Mouse (Mus musculus): ENCODE data around the gene 6330403K07Rik. TPM values are rescaled to one million over a fixed set of nuclear protein-coding genes. Genes with fewer than 3 reads are reported as not detected.
A peak's percentile ranks its signal among the peaks of the same experiment; 100 is the strongest.

Gene 6330403K07Rik
- polyA plus RNA-seq, 1 experiment from 2014 or later: 758 TPM

DNA sequence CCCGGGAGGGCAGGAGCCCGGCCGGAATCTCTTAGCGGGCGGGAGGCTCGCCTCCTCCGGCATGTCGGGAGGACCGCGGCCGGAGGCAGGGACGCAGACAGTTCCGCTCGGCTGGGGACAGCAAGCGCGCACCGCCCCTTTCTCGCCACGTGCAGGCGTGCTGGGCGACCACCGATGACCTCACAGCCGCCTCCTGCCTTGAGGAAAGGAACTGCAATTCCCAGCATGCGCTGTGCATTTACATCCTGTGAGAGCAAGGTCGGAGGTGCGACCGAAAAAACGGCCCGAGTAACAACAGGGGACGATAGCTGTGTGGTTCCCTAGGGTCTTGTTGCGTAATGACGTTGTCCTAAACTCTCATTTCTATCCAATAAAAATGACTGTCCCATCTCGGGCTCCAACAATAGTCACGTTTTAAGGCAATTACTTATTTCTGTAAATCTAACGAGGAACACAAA lies 29.0 kb downstream of the 6330403K07Rik start, which contains the start of gene Dhx33:
TSS of gene Dhx33 (minus strand) at position 122 of the 458 bp plus-strand sequence.
- peak within 1 kb of the TSS; percentile 84 for H3K9ac ChIP-seq (ENCODE audit: low read depth, low read length)
- peak within 1 kb of the TSS; percentile 99 for H3K4me2 ChIP-seq (ENCODE audit: low read length)
- ATAC-seq: peak; percentile 98
- peak within 1 kb of the TSS; percentile 81 for H3K27ac ChIP-seq (ENCODE audit: low read length)
- peaks cover 18% of the 10 kb centered on the region for H3K4me1 ChIP-seq (ENCODE audit: control insufficient read depth, insufficient read depth, low read length)
- H3K4me3 ChIP-seq (ENCODE audit: low read depth, low read length): peak within 1 kb of the TSS; percentile 90
- no peaks in the 10 kb centered on the region for H3K9me3 ChIP-seq (replicated peaks; ENCODE audit: control insufficient read depth, low read length, poor library complexity, severe bottlenecking)
- peaks cover 7% of the 10 kb centered on the region; the same call in 1 of the 2 replicates for H3K36me3 ChIP-seq (ENCODE audit: control insufficient read depth, insufficient read depth, low read length)
- under 1% methylated on average over 35 of the region's 35 CpGs for WGBS
- H3K27me3 ChIP-seq (ENCODE audit: control insufficient read depth, insufficient read depth, low read depth, low read length): no peaks in the 10 kb centered on the region

DNA sequence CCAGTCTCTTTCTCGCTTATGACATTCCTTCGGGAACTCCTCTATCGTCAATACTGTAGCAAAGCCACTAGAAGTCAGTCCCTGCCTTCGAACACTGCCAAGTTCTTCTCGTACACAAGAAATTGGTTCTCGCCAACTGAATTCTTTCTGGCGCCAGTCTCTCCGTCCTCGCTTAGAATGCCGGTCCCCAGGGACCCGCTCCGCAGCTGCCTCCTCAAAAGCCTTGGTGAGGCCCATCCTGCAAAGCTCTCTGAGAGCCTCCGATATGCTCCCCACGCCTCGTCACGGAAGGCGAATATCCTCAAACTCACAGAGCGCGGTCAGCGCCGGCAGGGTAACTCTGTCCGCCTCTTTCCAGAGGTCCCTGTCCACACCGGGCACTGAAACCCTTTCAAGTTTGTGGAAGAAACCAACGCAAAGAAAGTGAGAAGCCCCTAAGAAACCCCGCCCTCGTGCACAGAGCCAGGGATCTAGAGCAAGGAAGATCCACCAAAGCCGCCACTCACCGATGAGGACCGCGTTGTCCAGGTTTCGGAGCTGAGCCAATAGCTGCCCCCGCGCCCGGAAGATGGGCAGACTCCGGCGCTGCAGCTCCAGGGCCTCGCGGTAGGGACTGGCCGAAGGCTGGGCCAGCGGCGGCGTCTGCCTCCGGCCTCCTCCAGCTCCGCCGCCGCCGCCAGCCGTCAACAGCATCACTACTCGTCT lies 29.6 kb downstream of the 6330403K07Rik start:
- Histone ChIP-seq H3K9me3 (replicated peaks; ENCODE audit: control insufficient read depth, low read length, poor library complexity, severe bottlenecking) (no peaks in the 10 kb centered on the region), H3K9ac (ENCODE audit: low read depth, low read length) (peak overlapping the region; percentile 84), H3K36me3 (ENCODE audit: control insufficient read depth, insufficient read depth, low read length) (0 out of 2 replicates have a peak, but pooled peaks cover 3% of the 10 kb centered on the region), H3K4me1 (ENCODE audit: control insufficient read depth, insufficient read depth, low read length) (peaks cover 18% of the 10 kb centered on the region), H3K4me2 (ENCODE audit: low read length) (peak overlapping the region; percentile 99), H3K27ac (ENCODE audit: low read length) (peak overlapping the region; percentile 81), H3K4me3 (ENCODE audit: low read depth, low read length) (peak overlapping the region; percentile 90), H3K27me3 (ENCODE audit: control insufficient read depth, insufficient read depth, low read depth, low read length) (no peaks in the 10 kb centered on the region)
- under 1% methylated on average over 49 of the region's 49 CpGs for WGBS
- ATAC-seq: peak; percentile 84

DNA sequence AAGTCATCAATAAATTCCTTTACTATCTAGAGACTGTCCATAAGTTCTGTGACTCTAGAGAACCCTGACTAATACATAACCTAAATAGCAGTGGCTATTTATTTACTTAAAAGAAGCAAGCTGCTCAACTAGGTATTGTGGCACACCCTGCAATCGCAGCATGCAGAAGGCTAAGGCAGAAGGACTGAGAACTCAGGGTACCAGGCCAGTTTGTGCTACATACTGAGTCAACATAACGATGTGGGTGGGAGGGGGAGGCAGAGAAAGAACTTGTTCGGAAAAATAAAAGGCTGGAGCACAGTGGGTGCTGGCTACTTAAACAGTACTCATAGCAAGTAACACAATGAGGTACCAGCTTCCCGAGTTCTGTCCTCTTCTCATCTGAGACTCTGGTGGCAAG lies 32.1 kb downstream of the 6330403K07Rik start:
- Histone ChIP-seq H3K36me3 (ENCODE audit: control insufficient read depth, insufficient read depth, low read length) (peaks cover 6% of the 10 kb centered on the region), H3K4me1 (ENCODE audit: control insufficient read depth, insufficient read depth, low read length) (peaks cover 18% of the 10 kb centered on the region), H3K4me2 (ENCODE audit: low read length) (no peak overlapping the region), H3K27me3 (ENCODE audit: control insufficient read depth, insufficient read depth, low read depth, low read length) (no peaks in the 10 kb centered on the region), H3K27ac (ENCODE audit: low read length) (no peak overlapping the region), H3K4me3 (ENCODE audit: low read depth, low read length) (no peak overlapping the region), H3K9me3 (replicated peaks; ENCODE audit: control insufficient read depth, low read length, poor library complexity, severe bottlenecking) (no peaks in the 10 kb centered on the region), H3K9ac (ENCODE audit: low read depth, low read length) (no peak overlapping the region)
- WGBS: 84% methylated on average over 4 of the region's 4 CpGs
- ATAC-seq: no peak

DNA sequence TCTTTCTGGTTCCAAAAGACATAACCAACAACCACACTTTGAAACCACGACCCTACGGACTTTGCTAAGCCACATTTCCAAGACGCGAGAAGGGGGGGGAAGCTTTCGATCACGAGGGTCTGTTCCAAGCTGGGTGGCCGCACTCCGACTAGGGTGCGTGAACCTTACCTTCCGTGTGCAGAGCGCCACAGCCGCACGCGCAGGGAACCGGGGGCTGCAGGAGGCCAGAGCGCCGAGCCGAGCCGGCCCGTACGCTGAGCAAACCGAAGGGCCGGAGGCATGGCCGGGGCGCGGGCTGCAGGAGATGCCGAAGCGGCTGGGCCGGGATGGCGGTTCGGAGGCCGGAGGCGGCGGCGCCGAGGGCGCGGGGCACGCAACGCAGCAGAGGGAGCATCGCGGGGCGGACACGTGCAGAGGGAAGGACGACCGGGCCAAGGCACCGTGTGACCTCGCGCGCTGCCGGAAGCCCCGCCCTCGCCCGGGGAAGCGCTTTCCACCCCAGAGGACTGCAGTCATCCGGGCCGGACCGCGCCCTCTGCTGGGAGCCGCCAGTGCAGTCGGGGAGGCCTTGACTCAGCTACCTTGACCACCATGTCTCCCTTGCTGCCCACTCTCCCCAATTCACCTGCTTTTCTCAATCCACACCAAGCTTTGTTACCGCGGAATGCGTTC lies 50.6 kb downstream of the 6330403K07Rik start, which contains the start of gene C1qbp:
TSS of gene C1qbp (minus strand) at position 470 of the 672 bp plus-strand sequence.
- H3K4me1 ChIP-seq (ENCODE audit: control insufficient read depth, insufficient read depth, low read length): peaks cover 13% of the 10 kb centered on the region
- peak within 1 kb of the TSS; percentile 62 for H3K27ac ChIP-seq (ENCODE audit: low read length)
- peaks cover 32% of the 10 kb centered on the region for H3K36me3 ChIP-seq (ENCODE audit: control insufficient read depth, insufficient read depth, low read length)
- H3K4me3 ChIP-seq (ENCODE audit: low read depth, low read length): peak within 1 kb of the TSS; percentile 99
- H3K4me2 ChIP-seq (ENCODE audit: low read length): peak within 1 kb of the TSS; percentile 64
- H3K27me3 ChIP-seq (ENCODE audit: control insufficient read depth, insufficient read depth, low read depth, low read length): no peaks in the 10 kb centered on the region
- H3K9me3 ChIP-seq (replicated peaks; ENCODE audit: control insufficient read depth, low read length, poor library complexity, severe bottlenecking): no peaks in the 10 kb centered on the region
- under 1% methylated on average over 50 of the region's 64 CpGs for WGBS
- H3K9ac ChIP-seq (ENCODE audit: low read depth, low read length): peak within 1 kb of the TSS; percentile 93
- ATAC-seq: peak; percentile 95

DNA sequence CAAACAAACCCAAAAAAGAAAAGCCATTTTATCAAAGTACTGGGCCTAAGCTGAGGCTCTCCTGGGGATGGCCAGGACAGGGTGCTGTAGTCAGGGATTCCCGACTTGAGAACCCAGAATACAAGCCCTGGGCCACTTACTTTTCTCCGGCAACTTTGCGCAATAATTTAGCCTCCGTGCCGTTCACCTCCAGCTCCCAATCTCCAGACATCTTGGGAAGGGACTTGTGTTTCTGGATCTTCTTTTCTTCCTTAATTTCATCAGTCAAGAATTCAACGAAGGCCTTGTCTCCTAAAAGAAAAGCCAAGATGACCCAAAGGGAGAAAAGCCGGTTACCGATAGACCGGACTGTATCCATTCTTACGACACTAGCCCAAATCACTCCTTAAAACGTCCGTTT lies 51.3 kb downstream of the 6330403K07Rik start:
- Histone ChIP-seq H3K27me3 (ENCODE audit: control insufficient read depth, insufficient read depth, low read depth, low read length) (no peaks in the 10 kb centered on the region), H3K4me1 (ENCODE audit: control insufficient read depth, insufficient read depth, low read length) (peaks cover 13% of the 10 kb centered on the region), H3K36me3 (ENCODE audit: control insufficient read depth, insufficient read depth, low read length) (peaks cover 32% of the 10 kb centered on the region), H3K9me3 (replicated peaks; ENCODE audit: control insufficient read depth, low read length, poor library complexity, severe bottlenecking) (no peaks in the 10 kb centered on the region), H3K4me2 (ENCODE audit: low read length) (peak overlapping the region; percentile 64), H3K4me3 (ENCODE audit: low read depth, low read length) (peak overlapping the region; percentile 99), H3K27ac (ENCODE audit: low read length) (no peak overlapping the region), H3K9ac (ENCODE audit: low read depth, low read length) (peak overlapping the region; percentile 93)
- 16% methylated on average over 12 of the region's 12 CpGs for WGBS
- ATAC-seq: no peak

Other genes with a start within 250 kb of the 6330403K07Rik start
- not detected in 2 replicates for gene Scimp, start 220.9 kb downstream of the 6330403K07Rik start, polyA plus RNA-seq (2015; fragmentation: Nextera tagmentation; extraction: Ambion mirVana)
- 88.6 and 91.0 TPM in 2 replicates for gene Rabep1, start 188.7 kb downstream of the 6330403K07Rik start, polyA plus RNA-seq (2015; fragmentation: Nextera tagmentation; extraction: Ambion mirVana)
- 120 and 122 TPM in 2 replicates for gene Nup88, start 63.5 kb downstream of the 6330403K07Rik start, polyA plus RNA-seq (2015; fragmentation: Nextera tagmentation; extraction: Ambion mirVana)
- gene Rpain, start 63.3 kb downstream of the 6330403K07Rik start, polyA plus RNA-seq (2015; fragmentation: Nextera tagmentation; extraction: Ambion mirVana): 65.3 and 71.5 TPM in 2 replicates
- 170 and 175 TPM in 2 replicates for gene C1qbp, start 50.5 kb downstream of the 6330403K07Rik start, polyA plus RNA-seq (2015; fragmentation: Nextera tagmentation; extraction: Ambion mirVana)
- 15.7 and 16.2 TPM in 2 replicates for gene Dhx33, start 29.1 kb downstream of the 6330403K07Rik start, polyA plus RNA-seq (2015; fragmentation: Nextera tagmentation; extraction: Ambion mirVana)
- 33.4 and 36.1 TPM in 2 replicates for gene Mis12, start 13.9 kb downstream of the 6330403K07Rik start, polyA plus RNA-seq (2015; fragmentation: Nextera tagmentation; extraction: Ambion mirVana)
- 38.1 and 39.6 TPM in 2 replicates for gene Derl2, start 13.7 kb downstream of the 6330403K07Rik start, polyA plus RNA-seq (2015; fragmentation: Nextera tagmentation; extraction: Ambion mirVana)
- gene Nlrp1a, start 111.2 kb upstream of the 6330403K07Rik start, polyA plus RNA-seq (2015; fragmentation: Nextera tagmentation; extraction: Ambion mirVana): 0.07 and 0.08 TPM in 2 replicates
- not detected in 2 replicates for gene Nlrp1b, start 197.2 kb upstream of the 6330403K07Rik start, polyA plus RNA-seq (2015; fragmentation: Nextera tagmentation; extraction: Ambion mirVana)

Measured in midbrain, embryonic 16.5 days (tissue).